Mouse (Mus musculus): ENCODE results near the gene Ehmt1.

DNA sequence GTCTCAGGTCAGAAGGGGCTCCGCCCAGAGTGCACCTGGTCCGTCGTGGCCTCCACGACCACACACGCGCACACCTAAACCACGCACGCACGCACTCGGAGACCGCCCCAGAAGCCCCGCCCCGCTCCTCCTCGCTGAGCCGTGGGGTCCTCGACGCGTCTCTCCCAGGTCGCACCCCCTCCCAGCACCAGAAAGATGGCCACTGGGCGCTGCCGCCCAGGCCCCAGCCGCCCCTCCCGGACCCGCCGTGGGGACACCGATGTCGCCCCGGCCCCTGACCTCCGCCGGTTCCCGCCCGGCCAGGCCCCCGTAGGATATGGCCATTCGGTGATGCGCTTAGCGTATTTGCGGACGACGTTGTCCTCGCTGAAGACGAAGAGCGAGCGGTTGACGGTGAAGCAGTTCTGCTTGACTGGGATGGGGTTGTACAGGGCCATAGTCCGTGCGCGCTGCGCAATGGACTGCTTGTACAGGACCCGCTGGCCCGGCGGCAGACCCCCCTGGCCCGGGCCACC, 156.9 kb downstream of the Ehmt1 start:
- TF ChIP-seq CTCF (IDR thresholded peaks at IDR 0.05; ENCODE audit: insufficient read depth, low read length) (no peak), POLR2A (IDR thresholded peaks at IDR 0.05; ENCODE audit: borderline replicate concordance, extremely low read depth, low read depth, low read length) (no peak)

All from lung, adult 2 months (tissue).